Mouse (Mus musculus) bone marrow, adult 2 months (tissue): Measurements from ENCODE around the gene Rab20.

Experiments used
- CTCF ChIP-seq: fragments of 200-500 bp; IDR thresholded peaks from 2 replicates; pipeline ENCODE4 v1.5.1; 2011; ENCODE audit warnings: low read length, control low read depth; ENCODE audit not compliant: control insufficient read depth, insufficient read depth
- POLR2A ChIP-seq: fragments of 200-500 bp; IDR thresholded peaks from 2 replicates; pipeline ENCODE4 v1.6.1; 2011; ENCODE audit warnings: low read depth, mild to moderate bottlenecking, control low read depth, low read length, borderline replicate concordance; ENCODE audit not compliant: control insufficient read depth

DNA sequence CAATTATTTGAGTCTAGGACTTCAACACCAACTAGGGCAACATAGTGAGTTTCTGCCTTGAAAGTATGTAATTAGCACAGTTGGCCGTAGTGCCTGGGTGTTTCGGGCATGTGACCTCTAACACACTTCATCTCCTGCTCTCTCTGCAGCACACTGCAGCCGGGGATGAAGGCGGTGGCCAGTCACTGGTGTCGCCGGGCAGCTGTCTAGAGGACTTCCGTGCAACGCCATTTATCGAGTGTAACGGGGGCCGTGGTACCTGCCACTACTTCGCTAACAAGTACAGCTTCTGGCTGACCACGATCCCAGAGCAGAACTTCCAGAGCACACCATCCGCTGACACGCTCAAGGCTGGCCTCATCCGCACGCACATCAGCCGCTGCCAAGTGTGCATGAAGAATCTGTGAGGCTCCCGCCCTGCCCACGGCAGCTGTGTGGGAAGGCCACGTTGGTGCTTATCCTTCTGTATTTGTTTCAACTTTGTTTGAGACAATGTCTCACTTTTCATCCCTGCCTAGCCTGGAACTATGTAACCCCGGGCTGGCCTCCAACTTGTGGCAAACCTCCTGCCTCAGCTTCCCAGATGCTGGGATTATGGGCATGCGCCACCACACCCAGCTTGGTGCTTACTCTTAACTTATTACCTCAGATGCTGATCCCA, 30.5 kb downstream of the Rab20 start:
- no peak for TF ChIP-seq CTCF
- TF ChIP-seq POLR2A = no peak
